Mouse (Mus musculus) megakaryocyte-erythroid progenitor cell, adult 5-6 weeks (primary cell): ENCODE data around the gene Cntn5. TPM values are rescaled to one million over a fixed set of nuclear protein-coding genes. Genes with fewer than 3 reads are reported as not detected.
A peak's percentile ranks its signal among the peaks of the same experiment; 100 is the strongest.

Source experiments
- ATAC-seq: replicated peaks from 2 replicates; pipeline ENCODE4 v1.8.0; 2016; ENCODE audit warnings: mild to moderate bottlenecking, inconsistent platforms; ENCODE audit not compliant: severe bottlenecking, poor library complexity, low FRiP score, low TSS enrichment
- total RNA-seq, 2 experiments: library from RNA; stranded (forward) in 1 of 2; stranded (reverse) in 1 of 2; fragments of 200-1000, 215-1000 nt in 1 of 2; fragments of >200 nt in 1 of 2; fragmentation: Nextera tagmentation in 1 of 2; gene quantifications; 2 replicates each; pipeline ENCODE4 v1.2.3; 2014 to 2017

Gene Cntn5
- not detected in 2 replicates for total RNA-seq (2014; fragmentation: Nextera tagmentation)
- not detected in 2 replicates for total RNA-seq (2017)

DNA sequence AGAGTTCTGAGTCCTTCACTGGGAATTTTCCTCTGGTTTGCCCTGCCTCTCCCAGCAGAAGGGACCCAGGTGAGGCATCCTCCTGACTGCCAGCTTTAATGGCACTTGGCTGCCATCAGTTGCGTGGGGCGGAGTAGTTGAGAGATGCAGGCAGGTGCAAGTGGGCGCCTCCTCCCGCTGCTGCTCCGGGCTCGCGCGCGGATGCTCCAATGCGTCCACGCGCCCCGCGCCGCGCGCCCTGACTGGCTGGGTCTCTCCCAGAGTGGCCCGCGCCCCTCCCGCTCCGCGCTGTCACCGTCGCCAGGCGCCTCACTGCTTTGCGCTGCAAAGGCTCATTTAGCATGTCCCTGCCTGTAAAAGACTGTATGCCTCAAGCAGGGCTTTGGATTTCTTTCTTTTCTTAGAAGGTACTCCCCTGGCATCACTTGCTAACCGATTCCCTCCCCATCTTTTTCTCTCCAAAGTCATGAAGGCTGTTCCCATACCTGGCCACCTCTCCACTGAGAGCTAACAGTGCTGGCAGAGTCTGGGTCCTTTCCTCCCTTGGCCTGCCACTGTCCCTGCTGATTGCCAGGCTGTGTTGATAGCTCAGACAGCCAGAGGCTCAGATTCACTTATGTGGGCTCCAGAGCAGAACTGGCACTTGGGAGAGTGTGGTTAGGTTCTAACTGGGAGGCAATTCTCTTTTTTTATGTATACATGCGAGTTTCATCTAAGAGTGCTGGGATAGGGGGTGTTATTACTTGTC lies at the start of gene Cntn5:
TSS of gene Cntn5 (minus strand) at position 160 of the 748 bp plus-strand sequence.
- no peak for ATAC-seq

GRCm38 (mm10) chr9:10950470-10950869 lies 45.9 kb upstream of the Cntn5 start:
- no peak for ATAC-seq

DNA sequence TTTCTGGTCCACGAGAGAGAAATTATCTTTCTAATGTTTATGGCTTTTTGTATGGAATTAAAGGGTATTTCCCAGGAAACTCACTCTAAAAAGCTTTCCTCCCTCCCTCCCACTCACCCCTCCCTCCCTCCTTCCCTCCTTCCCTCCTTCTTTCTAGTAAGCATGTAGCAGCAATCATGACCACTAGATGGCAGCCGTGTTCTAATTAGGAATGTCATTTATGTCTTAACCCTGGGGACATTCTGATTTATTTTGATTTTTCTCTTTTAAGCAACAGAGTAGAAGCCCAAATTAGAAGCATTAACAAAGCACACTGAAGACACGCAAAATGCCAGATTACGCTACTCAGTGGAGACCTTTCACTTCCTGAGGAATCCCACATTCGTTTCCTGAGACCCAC lies 5.0 kb upstream of the Cntn5 start:
- ATAC-seq = peak; percentile 82

DNA sequence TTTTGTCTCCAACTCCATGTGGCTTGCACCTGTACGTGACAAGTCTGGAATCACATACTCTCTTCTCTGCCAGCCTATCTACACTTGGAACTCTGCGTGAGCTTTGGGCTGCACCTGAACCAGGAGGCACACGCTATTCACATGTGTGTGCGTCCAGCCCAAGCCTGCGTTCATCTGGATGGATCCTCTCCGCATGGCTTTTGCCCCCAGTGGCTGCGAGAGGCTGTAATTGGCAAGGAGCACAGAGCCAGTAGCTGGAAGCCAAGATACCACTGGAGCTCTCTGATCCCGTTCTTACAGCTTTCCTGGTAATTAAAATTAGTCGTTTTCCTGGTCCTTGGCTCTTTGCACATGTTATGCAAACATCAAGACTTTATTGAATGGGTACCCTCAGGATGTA lies 1.1 kb upstream of the Cntn5 start:
- ATAC-seq = no peak

GRCm38 (mm10) chr9:10879758-10880157 lies 24.8 kb downstream of the Cntn5 start:
- ATAC-seq = no peak

GRCm38 (mm10) chr9:10873881-10874280 lies 30.7 kb downstream of the Cntn5 start:
- ATAC-seq = no peak

- no peak for ATAC-seq
Observed at GRCm38 (mm10) chr9:10856204-10856892, 48.2 kb downstream of the Cntn5 start.

- ATAC-seq = no peak
Observed at GRCm38 (mm10) chr9:10816711-10817110, 87.9 kb downstream of the Cntn5 start.

DNA sequence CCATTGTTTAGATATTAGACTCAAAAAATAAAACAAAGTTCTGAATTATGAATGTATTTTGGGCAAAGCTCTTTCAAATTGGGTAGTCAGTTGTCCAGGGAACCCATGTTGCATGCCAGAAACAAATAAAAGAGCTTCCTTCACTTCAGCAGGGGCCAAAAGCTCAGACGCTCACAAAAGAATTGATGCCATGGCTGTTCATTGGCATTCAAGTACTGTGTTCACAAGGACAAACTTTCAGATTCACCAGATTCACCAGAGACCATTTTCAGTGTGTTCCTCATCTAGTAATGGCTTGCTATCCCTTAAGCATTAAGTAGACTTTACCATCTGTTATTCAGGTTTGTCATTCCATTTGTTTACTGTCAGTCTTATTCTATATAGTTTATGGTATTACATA lies 107.4 kb downstream of the Cntn5 start:
- no peak for ATAC-seq

DNA sequence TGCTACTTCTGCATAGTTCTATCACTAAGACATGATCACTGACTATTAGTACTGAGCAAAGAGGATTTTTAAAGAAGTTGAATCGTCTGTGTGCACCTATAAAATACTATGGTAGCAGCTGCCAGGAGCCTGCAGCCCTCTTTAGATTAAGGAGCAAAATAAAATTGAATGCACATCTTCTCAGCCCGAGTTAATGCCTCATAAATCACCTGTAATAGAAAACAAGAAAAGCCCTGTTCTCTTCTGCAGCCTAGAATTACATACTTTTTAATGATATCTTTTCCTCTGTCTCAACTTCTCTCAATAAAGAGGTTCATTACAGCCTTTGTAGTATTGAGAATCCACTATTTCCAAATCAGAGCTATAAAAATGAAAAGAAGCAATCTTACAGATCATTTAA lies 109.5 kb downstream of the Cntn5 start:
- ATAC-seq = no peak

- no peak for ATAC-seq
Observed at GRCm38 (mm10) chr9:10731878-10732277, 172.7 kb downstream of the Cntn5 start.

DNA sequence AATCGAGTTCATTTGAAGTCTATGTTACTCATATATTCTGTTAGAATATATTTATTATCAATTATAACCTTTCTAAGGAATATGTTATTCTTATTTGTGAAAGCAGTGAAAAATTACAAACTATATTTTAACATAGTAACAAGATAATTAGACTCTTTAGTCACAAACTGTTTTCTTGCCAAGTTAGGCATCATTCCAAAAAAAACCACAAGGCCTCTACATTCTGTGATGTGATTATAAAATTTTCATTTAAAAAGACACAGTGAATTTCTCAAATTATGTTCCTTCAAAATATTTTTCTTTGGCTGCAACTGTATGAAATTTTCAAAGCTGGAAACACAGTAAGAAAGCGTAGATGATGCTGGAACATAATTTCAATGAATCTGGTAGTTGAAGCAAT lies 180.4 kb downstream of the Cntn5 start:
- ATAC-seq = no peak

- no peak for ATAC-seq
Observed at GRCm38 (mm10) chr9:10722121-10722520, 182.5 kb downstream of the Cntn5 start.

DNA sequence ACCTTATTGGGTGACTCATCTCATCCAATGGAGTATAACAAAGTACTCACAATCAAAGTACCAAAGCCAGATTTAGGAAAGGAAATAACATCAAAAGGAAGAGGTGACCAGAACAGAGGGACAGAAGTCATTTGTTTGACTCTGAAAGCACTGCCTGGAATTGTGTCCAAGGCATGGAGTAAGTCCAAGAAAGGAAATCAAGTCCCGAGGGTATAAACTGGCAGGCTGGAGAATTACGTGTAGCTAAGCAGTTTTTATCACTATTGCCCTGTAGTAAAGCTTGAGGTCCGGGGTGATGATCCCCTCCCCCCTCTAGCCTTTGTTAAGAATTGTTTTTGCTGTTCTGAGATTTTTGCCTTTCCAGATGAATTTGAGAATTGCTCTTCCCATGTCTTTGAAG lies 185.6 kb downstream of the Cntn5 start:
- ATAC-seq = no peak

GRCm38 (mm10) chr9:10713641-10714040 lies 190.9 kb downstream of the Cntn5 start:
- ATAC-seq = no peak

- ATAC-seq = no peak
Observed at GRCm38 (mm10) chr9:10681646-10682045, 222.9 kb downstream of the Cntn5 start.

DNA sequence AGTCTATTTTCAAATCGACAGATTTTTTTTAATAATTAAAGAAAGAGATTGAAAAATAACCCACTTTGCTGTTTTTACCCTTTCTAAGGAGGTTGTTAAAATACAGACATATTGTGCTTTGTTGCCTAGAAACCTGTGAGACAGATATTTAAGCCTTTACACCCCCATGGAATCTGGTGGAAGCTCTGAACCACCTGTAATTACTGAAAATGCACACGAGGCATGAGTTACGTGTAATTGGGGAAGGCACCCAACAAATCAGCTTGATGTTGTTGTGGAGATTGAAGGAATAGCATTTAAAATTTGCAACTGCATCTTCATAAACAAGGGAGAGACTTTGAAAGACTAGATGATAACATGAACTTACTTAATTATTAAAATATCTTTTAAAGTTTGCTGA lies 223.4 kb downstream of the Cntn5 start:
- no peak for ATAC-seq

GRCm38 (mm10) chr9:10668676-10669075 lies 235.9 kb downstream of the Cntn5 start:
- ATAC-seq = no peak

- ATAC-seq = no peak
Observed at GRCm38 (mm10) chr9:10667438-10667837, 237.1 kb downstream of the Cntn5 start.

- no peak for ATAC-seq
Observed at GRCm38 (mm10) chr9:10665756-10666155, 238.8 kb downstream of the Cntn5 start.

DNA sequence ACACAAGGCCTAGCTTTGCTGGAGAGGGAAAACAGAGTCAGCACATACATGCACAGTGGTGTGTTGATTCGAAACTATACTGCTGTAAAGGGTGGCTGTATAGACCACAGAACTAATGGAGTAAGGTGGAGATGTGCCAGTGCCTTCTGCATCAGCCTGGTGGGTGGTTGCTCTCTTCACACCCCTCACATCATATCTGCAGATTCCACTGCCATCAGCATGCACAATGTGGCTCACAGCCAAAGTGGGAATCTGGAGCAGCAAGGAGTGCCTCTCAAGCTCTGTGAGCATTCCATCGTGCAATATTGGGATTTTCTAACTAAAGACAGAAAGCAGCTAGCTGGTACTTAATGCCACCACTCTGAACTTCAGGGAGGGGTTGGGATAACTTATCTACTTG lies 241.5 kb downstream of the Cntn5 start:
- no peak for ATAC-seq
